Mouse (Mus musculus) left cerebral cortex, postnatal 14 days (tissue): ENCODE results near the gene Zfp444. TPM values are rescaled to one million over a fixed set of nuclear protein-coding genes. Genes with fewer than 3 reads are reported as not detected.
"Not testable (repeated sequence)": the region's sequence is repeated elsewhere in the genome, so short reads cannot be mapped to it uniquely, and the experiment has no call there.

Experiments
- DNase-seq, 2 experiments: peaks; one replicate each; pipeline ENCODE4 v3.0.0; 2021 to 2022; ENCODE audit warnings: low spot score in 2 of 2, mixed read lengths in 1 of 2
- intact Hi-C: fragments of 180-260 bp; cut with DNase I; formaldehyde crosslinking; loops from one replicate; pipeline ENCODE4 v1.15.1; 2025
- total RNA-seq, 2 experiments: library from RNA; stranded (reverse); gene quantifications; 2 replicates each; pipeline ENCODE4 v1.2.3; 2021

Gene Zfp444
- total RNA-seq, 2 experiments from 2014 or later: 51.0 to 58.8 TPM

- intact Hi-C loops: loop anchor here (1.0 kb wide), 1 partner anchor 16 kb away; the partner anchor contains the start of gene Zfp444
- DNase-seq: peak; percentile 97 to 98
These were observed 16.1 kb upstream of the Zfp444 start, which contains the start of gene Zfp787 for GRCm38 (mm10) chr7:6155901-6156411. Zfp787 (minus strand) TSS chr7:6155997.

- DNase-seq: no peak
- intact Hi-C loops: loop anchor here (1.0 kb wide), 1 partner anchor 15 kb away; the partner anchor contains the start of gene Zfp444
These were observed 15.0 kb upstream of the Zfp444 start for GRCm38 (mm10) chr7:6156901-6157472.

GRCm38 (mm10) chr7:6157479-6157878 lies 14.5 kb upstream of the Zfp444 start:
- no peak for DNase-seq
- intact Hi-C loops: no loop called here

GRCm38 (mm10) chr7:6159604-6160003 lies 12.4 kb upstream of the Zfp444 start:
- DNase-seq: no peak
- intact Hi-C loops: no loop called here

- no peak for DNase-seq
- intact Hi-C loops: no loop called here
These were observed 10.5 kb upstream of the Zfp444 start for GRCm38 (mm10) chr7:6161541-6161940.

GRCm38 (mm10) chr7:6162172-6162571 lies 9.9 kb upstream of the Zfp444 start:
- intact Hi-C loops: no loop called here
- DNase-seq: no peak

GRCm38 (mm10) chr7:6164671-6165070 lies 7.4 kb upstream of the Zfp444 start:
- no peak for DNase-seq
- intact Hi-C loops: no loop called here

GRCm38 (mm10) chr7:6169403-6169802 lies 2.6 kb upstream of the Zfp444 start:
- intact Hi-C loops: no loop called here
- peak; percentile 35 to 45 for DNase-seq

- intact Hi-C loops: loop anchor here (5.0 kb wide), 2 partner anchors 43 to 1088 kb away; partner anchors contain the start of gene Epn1
These were observed 1.6 kb upstream of the Zfp444 start for GRCm38 (mm10) chr7:6170391-6170790.

GRCm38 (mm10) chr7:6170871-6171270 lies 1.2 kb upstream of the Zfp444 start:
- peak in 1 of 2 experiments; percentile 68 for DNase-seq
- intact Hi-C loops: loop anchor here (5.0 kb wide), 2 partner anchors 44 to 1089 kb away; partner anchors contain the start of gene Epn1

More at GRCm38 (mm10) chr7:6170391-6170790, 1.6 kb upstream of the Zfp444 start:
- no peak for DNase-seq

GRCm38 (mm10) chr7:6171444-6172005 lies 501 bp upstream of the Zfp444 start:
- intact Hi-C loops: loop anchor here (1.0 to 5.0 kb wide), 3 partner anchors 15 to 1089 kb away; partner anchors contain the start of gene Epn1
- peak; percentile 66 to 89 for DNase-seq

- intact Hi-C loops: loop anchor here (1.0 to 5.0 kb wide), 3 partner anchors 16 to 1090 kb away; partner anchors contain the start of gene Epn1
- DNase-seq: no peak
These were observed 733 bp downstream of the Zfp444 start for GRCm38 (mm10) chr7:6172674-6173244.

GRCm38 (mm10) chr7:6173872-6174271 lies 1.8 kb downstream of the Zfp444 start:
- intact Hi-C loops: loop anchor here (5.0 kb wide), 2 partner anchors 47 to 1092 kb away; partner anchors contain the start of gene Epn1
- DNase-seq: no peak

GRCm38 (mm10) chr7:6174365-6174987 lies 2.5 kb downstream of the Zfp444 start:
- not testable (repeated sequence) for DNase-seq
- intact Hi-C loops: loop anchor here (5.0 kb wide), 2 partner anchors 47 to 1092 kb away; partner anchors contain the start of gene Epn1

GRCm38 (mm10) chr7:6179013-6179412 lies 7.0 kb downstream of the Zfp444 start:
- intact Hi-C loops: no loop called here
- no peak for DNase-seq

GRCm38 (mm10) chr7:6182882-6183281 lies 10.9 kb downstream of the Zfp444 start:
- DNase-seq: no peak
- intact Hi-C loops: no loop called here

- no peak for DNase-seq
- intact Hi-C loops: no loop called here
These were observed 11.8 kb downstream of the Zfp444 start for GRCm38 (mm10) chr7:6183802-6184201.

GRCm38 (mm10) chr7:6184521-6184920 lies 12.5 kb downstream of the Zfp444 start:
- DNase-seq: no peak
- intact Hi-C loops: no loop called here

- intact Hi-C loops: no loop called here
- DNase-seq: no peak
These were observed 13.4 kb downstream of the Zfp444 start for GRCm38 (mm10) chr7:6185391-6185790.

GRCm38 (mm10) chr7:6186176-6186575 lies 14.2 kb downstream of the Zfp444 start:
- intact Hi-C loops: no loop called here
- DNase-seq: no peak
